8 mouse cellular contexts compared by ENCODE assay signal in the genomic region with DNA sequence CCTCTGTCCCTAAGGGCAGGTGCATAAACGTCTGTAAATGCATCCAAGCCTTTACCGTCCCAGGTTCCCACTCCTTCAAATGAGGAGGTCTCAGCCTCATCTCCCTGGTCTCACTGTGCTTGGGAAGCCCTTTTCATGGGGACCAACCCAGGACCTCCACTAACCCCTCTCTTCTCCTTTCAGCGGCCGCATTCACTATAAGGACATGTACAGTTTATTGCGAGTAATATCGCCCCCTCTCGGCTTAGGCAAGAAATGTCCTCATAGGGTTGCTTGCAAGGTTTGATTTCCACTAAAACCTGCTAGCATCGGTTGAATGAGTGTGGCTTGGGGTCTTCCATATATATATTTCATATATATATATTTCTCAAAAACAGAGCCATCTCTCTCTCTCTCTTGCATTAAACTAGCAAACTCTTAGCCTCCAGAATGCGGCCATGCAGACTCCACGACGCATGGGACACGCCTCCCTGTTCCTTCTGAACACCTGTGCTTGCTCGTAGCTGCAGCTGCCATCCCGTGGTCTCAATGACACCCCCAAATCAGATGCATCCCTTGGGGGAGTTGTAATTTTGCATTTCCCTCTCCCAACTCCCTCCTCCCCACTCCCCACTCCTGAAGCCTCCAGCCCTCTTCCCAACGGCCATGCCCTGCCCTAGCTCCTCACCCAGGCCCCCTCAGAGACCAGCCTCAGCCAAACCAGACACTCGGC. TPM values are rescaled to one million over a fixed set of nuclear protein-coding genes. Genes with fewer than 3 reads are reported as not detected.
DNase-seq lines count a peak whose midpoint lies in the region; ATAC-seq and TF ChIP-seq lines count a peak whose summit lies in the region.

No protein-coding gene starts in this region.

- 42% methylated on average over 16 of the region's 16 CpGs for WGBS in cerebellum, adult 2 months
- WGBS in midbrain, embryonic 11.5 days: 34% methylated on average over 16 of the region's 16 CpGs
- 38% methylated on average over 16 of the region's 16 CpGs for WGBS in midbrain, embryonic 10.5 days
- 26% methylated on average over 16 of the region's 16 CpGs for WGBS in embryonic facial prominence, embryonic 13.5 days
- WGBS in heart, embryonic 10.5 days: 35% methylated on average over 16 of the region's 16 CpGs

- no peak overlapping the region for H3K9ac ChIP-seq in midbrain, embryonic 11.5 days (ENCODE audit: low read length)
- peak overlapping the region; percentile 40; the same call in 1 of the 2 replicates for H3K9ac ChIP-seq in embryonic facial prominence, embryonic 13.5 days

- no peak overlapping the region for H3K4me3 ChIP-seq in cerebellum, adult 2 months (replicated peaks; ENCODE audit: insufficient read depth, low read depth, low read length)
- no peak overlapping the region for H3K4me3 ChIP-seq in midbrain, embryonic 11.5 days (ENCODE audit: low read depth, low read length)
- H3K4me3 ChIP-seq in midbrain, embryonic 10.5 days: no peak overlapping the region
- peak overlapping the region; percentile 13; the same call in 1 of the 2 replicates for H3K4me3 ChIP-seq in embryonic facial prominence, embryonic 13.5 days
- no peak overlapping the region for H3K4me3 ChIP-seq in heart, embryonic 10.5 days

- peak in 1 of 2 experiments; percentile 45 for DNase-seq in cerebellum, adult 2 months
- peak; percentile 93 for DNase-seq in midbrain, embryonic 11.5 days (ENCODE audit: low spot score, missing footprints)
- DNase-seq in midbrain, embryonic 10.5 days (ENCODE audit: low spot score): no peak
- peak; percentile 61 for DNase-seq in lung, postnatal 36 days
- no peak for DNase-seq in adrenal gland, postnatal 4 days (ENCODE audit: low spot score in 2 of 2)
- no peak for DNase-seq in heart, embryonic 10.5 days (ENCODE audit: low spot score)

- ATAC-seq in cerebellum, adult (ENCODE audit: insufficient number of reproducible peaks, low FRiP score, low TSS enrichment): no peak
- no peak; the same call in 1 of the 2 replicates for ATAC-seq in midbrain, embryonic 11.5 days (ENCODE audit: low FRiP score)
- ATAC-seq in embryonic facial prominence, embryonic 13.5 days (ENCODE audit: insufficient number of reproducible peaks, insufficient read depth, low FRiP score, low TSS enrichment, low read depth): no peak

- H3K27ac ChIP-seq in cerebellum, adult 2 months (ENCODE audit: insufficient read depth, low read length): no peak overlapping the region
- no peak overlapping the region for H3K27ac ChIP-seq in midbrain, embryonic 11.5 days (ENCODE audit: low read depth, low read length)
- H3K27ac ChIP-seq in midbrain, embryonic 10.5 days (replicated peaks): no peak overlapping the region
- H3K27ac ChIP-seq in embryonic facial prominence, embryonic 13.5 days: no peak overlapping the region
- H3K27ac ChIP-seq in heart, embryonic 10.5 days: no peak overlapping the region

- H3K9me3 ChIP-seq in midbrain, embryonic 11.5 days (ENCODE audit: control insufficient read depth, low read length): no peaks in the 10 kb centered on the region
- no peaks in the 10 kb centered on the region for H3K9me3 ChIP-seq in midbrain, embryonic 10.5 days (replicated peaks)
- no peaks in the 10 kb centered on the region for H3K9me3 ChIP-seq in embryonic facial prominence, embryonic 13.5 days
- no peaks in the 10 kb centered on the region for H3K9me3 ChIP-seq in heart, embryonic 10.5 days

- H3K4me2 ChIP-seq in midbrain, embryonic 11.5 days: no peak overlapping the region
- H3K4me2 ChIP-seq in embryonic facial prominence, embryonic 13.5 days: peak overlapping the region; percentile 50

- peaks cover 20% of the 10 kb centered on the region for H3K4me1 ChIP-seq in cerebellum, adult 2 months (ENCODE audit: control insufficient read depth, insufficient read depth, low read length)
- H3K4me1 ChIP-seq in midbrain, embryonic 11.5 days (ENCODE audit: control insufficient read depth, insufficient read depth, low read length): no peaks in the 10 kb centered on the region
- H3K4me1 ChIP-seq in midbrain, embryonic 10.5 days: peaks cover 25% of the 10 kb centered on the region
- H3K4me1 ChIP-seq in embryonic facial prominence, embryonic 13.5 days: peaks cover 16% of the 10 kb centered on the region
- peaks cover 21% of the 10 kb centered on the region for H3K4me1 ChIP-seq in heart, embryonic 10.5 days

- H3K27me3 ChIP-seq in cerebellum, adult 2 months (ENCODE audit: control insufficient read depth, insufficient read depth, low read length): no peaks in the 10 kb centered on the region
- H3K27me3 ChIP-seq in midbrain, embryonic 11.5 days (ENCODE audit: control insufficient read depth, insufficient read depth, low read length): no peaks in the 10 kb centered on the region; the same call in none of the 2 replicates
- peaks cover 60% of the 10 kb centered on the region for H3K27me3 ChIP-seq in midbrain, embryonic 10.5 days (ENCODE audit: low read depth, poor library complexity, severe bottlenecking)
- H3K27me3 ChIP-seq in embryonic facial prominence, embryonic 13.5 days: peaks cover 23% of the 10 kb centered on the region
- peaks cover 76% of the 10 kb centered on the region for H3K27me3 ChIP-seq in heart, embryonic 10.5 days (ENCODE audit: insufficient read depth, poor library complexity, severe bottlenecking)

- TF ChIP-seq CTCF in cerebellum, adult 2 months (IDR thresholded peaks at IDR 0.05; ENCODE audit: borderline replicate concordance, insufficient read depth, low read depth, low read length): peak; percentile 48; the same call in 1 of the 2 replicates

- TF ChIP-seq POLR2A in cerebellum, adult 2 months (IDR thresholded peaks at IDR 0.05; ENCODE audit: borderline replicate concordance, insufficient read depth, low read length): no peak

- no peaks in the 10 kb centered on the region for H3K36me3 ChIP-seq in midbrain, embryonic 11.5 days (ENCODE audit: control insufficient read depth, insufficient read depth, low read length)
- no peaks in the 10 kb centered on the region for H3K36me3 ChIP-seq in midbrain, embryonic 10.5 days
- peaks cover 4% of the 10 kb centered on the region; the same call in 1 of the 2 replicates for H3K36me3 ChIP-seq in embryonic facial prominence, embryonic 13.5 days
- H3K36me3 ChIP-seq in heart, embryonic 10.5 days: no peaks in the 10 kb centered on the region

RNA-seq across cellular contexts. Expression of a gene that starts 48.0 kb away (rescaled TPM):
- 13.9 and 15.1 TPM in 2 replicates for polyA plus RNA-seq in cerebellum, adult 2 months (2012; rRNA removed)
- polyA plus RNA-seq in midbrain, embryonic 11.5 days (2014; fragmentation: Nextera tagmentation; extraction: Ambion mirVana): 49.9 and 52.9 TPM in 2 replicates
- polyA plus RNA-seq in midbrain, embryonic 10.5 days (2016; fragmentation: Nextera tagmentation; extraction: Ambion mirVana): 63.6 and 78.2 TPM in 2 replicates
- 64.3 and 67.6 TPM in 2 replicates for polyA plus RNA-seq in embryonic facial prominence, embryonic 13.5 days (2015; fragmentation: Nextera tagmentation; extraction: Ambion mirVana)
- total RNA-seq in adrenal gland, postnatal 4 days (2021): 10 to 100 TPM; 35.1 to 35.3 TPM
- polyA plus RNA-seq in heart, embryonic 10.5 days (2016; fragmentation: Nextera tagmentation; extraction: Ambion mirVana): 71.6 and 103 TPM in 2 replicates

Comparison
In these comparisons a context has a peak if more than half of its experiments do, and no peak if none do; other contexts are left out.
1. DNase-seq: peak in midbrain, embryonic 11.5 days (single experiment) and lung, postnatal 36 days (single experiment); none in midbrain, embryonic 10.5 days (single experiment), adrenal gland, postnatal 4 days (0 of 2) and heart, embryonic 10.5 days (single experiment).